Mouse (Mus musculus) lung, embryonic 14.5 days (tissue): ENCODE data around the gene Nmnat2. TPM values are rescaled to one million over a fixed set of nuclear protein-coding genes. Genes with fewer than 3 reads are reported as not detected.

ENCODE experiments used
- ATAC-seq: fragments of 200-750 bp; cut with Nextera tagmentation; 2 replicates; pipeline ENCODE4 v1.8.0; 2017; ENCODE audit warnings: mild to moderate bottlenecking, moderate TSS enrichment, moderate library complexity; ENCODE audit not compliant: insufficient read depth
- DNase-seq: peaks from one replicate; pipeline ENCODE4 v3.0.0-alpha.2; 2015
- H3K27ac ChIP-seq: fragments of 300-500 bp; sonication (generic); 2 replicates; pipeline ENCODE4 v1.5.1; 2014; ENCODE audit warnings: low read depth, mild to moderate bottlenecking, moderate library complexity
- H3K27me3 ChIP-seq: fragments of 300-500 bp; sonication (generic); 2 replicates; pipeline ENCODE4 v1.6.1; 2014; ENCODE audit warnings: low read length, control low read depth; ENCODE audit not compliant: insufficient read depth
- H3K36me3 ChIP-seq: fragments of 300-500 bp; sonication (generic); 2 replicates; pipeline ENCODE4 v1.6.1; 2014; ENCODE audit warnings: control low read depth; ENCODE audit not compliant: insufficient read depth
- H3K4me1 ChIP-seq: fragments of 300-500 bp; sonication (generic); 2 replicates; pipeline ENCODE4 v1.6.1; 2014; ENCODE audit warnings: antibody characterized with exemption, control low read depth; ENCODE audit not compliant: insufficient read depth
- H3K4me2 ChIP-seq: fragments of 300-500 bp; sonication (generic); 2 replicates; pipeline ENCODE4 v1.6.1; 2014; ENCODE audit warnings: mild to moderate bottlenecking
- H3K4me3 ChIP-seq: fragments of 300-500 bp; sonication (generic); 2 replicates; pipeline ENCODE4 v1.5.1; 2014; ENCODE audit warnings: low read depth, low read length
- H3K9ac ChIP-seq: fragments of 300-500 bp; sonication (generic); 2 replicates; pipeline ENCODE4 v1.6.1; 2014
- H3K9me3 ChIP-seq: fragments of 300-500 bp; sonication (generic); 2 replicates; pipeline ENCODE4 v1.6.1; 2016; ENCODE audit warnings: low read depth, low read length, control low read depth
- CTCF ChIP-seq: IDR thresholded peaks from 2 replicates; pipeline ENCODE4 v1.5.1; 2016; ENCODE audit warnings: antibody characterized with exemption, low read depth
- WGBS: fragments of 180-500 bp; shearing (Covaris S2); extraction: QIAGEN DNeasy Blood & Tissue Kit; methylation state at CpG from one replicate; pipeline ENCODE4 v1.1.7; 2014; 5-methylcytosine and 5-hydroxymethylcytosine counted together
- polyA plus RNA-seq: library from polyadenylated mRNA; unstranded; fragments of >200 nt; fragmentation: Nextera tagmentation; extraction: Ambion mirVana; gene quantifications from 2 replicates; pipeline ENCODE4 v1.2.1, GENCODE M21; 2014

Gene Nmnat2
- polyA plus RNA-seq, 1 experiment from 2014 or later, result 3.6 TPM

DNA sequence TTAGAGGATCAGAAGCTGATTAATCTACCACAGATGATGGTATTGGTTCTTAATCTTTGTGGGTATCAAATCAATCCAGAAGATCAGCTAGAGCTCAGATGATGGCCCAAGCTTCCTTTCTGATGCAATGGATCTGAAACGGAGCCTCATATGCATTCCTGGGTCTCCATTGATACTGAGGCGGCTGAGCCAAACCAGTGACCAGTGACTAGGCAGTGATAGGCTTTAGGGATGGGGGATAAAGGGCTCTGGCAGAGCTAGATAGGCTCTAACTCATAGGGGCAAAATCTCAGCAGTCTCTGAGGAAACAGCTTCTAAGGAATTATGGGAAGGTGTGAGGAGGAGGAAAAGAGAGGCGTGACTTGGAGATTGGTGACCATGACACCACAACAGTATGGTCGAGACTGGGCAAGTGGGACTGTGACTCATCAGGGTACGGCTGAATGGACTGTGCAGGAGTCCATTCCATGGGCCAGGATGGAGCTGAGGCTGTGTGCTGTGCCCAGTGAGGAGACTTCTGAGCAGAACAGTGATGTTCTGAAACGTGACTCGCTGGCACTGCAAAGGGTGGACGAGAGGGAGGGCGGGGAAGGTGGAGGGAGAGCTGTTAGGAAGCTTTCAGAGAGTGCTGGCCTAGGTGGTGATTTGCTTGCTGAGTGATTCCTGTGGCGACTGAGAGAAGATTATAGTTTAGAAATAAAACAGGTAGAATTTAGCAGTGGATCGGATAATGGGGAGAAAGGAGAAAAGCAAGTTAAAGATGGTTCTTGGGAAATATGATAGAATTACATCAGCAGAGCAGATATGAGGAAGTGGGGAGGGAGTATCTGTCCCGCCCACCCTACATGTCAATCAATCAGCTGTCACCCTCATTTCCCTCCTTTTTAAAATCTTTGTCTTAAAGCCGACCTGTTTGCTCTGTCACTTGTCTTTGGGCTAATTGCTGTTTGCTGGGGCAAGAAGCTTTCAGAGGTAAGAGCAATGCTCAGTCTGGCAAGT, 55.9 kb downstream of the Nmnat2 start:
- TF ChIP-seq CTCF, result no peak
- no peaks in the 10 kb centered on the region for H3K9me3 ChIP-seq
- peaks cover 12% of the 10 kb centered on the region; the same call in 1 of the 2 replicates for H3K4me1 ChIP-seq
- DNase-seq (no peak), ATAC-seq (no peak)
- 64% methylated on average over 13 of the region's 13 CpGs for WGBS
- H3K27ac ChIP-seq, result no peak overlapping the region
- no peaks in the 10 kb centered on the region for H3K27me3 ChIP-seq
- H3K9ac ChIP-seq, result no peak overlapping the region
- no peak overlapping the region for H3K4me3 ChIP-seq
- no peak overlapping the region for H3K4me2 ChIP-seq
- H3K36me3 ChIP-seq, result no peaks in the 10 kb centered on the region

DNA sequence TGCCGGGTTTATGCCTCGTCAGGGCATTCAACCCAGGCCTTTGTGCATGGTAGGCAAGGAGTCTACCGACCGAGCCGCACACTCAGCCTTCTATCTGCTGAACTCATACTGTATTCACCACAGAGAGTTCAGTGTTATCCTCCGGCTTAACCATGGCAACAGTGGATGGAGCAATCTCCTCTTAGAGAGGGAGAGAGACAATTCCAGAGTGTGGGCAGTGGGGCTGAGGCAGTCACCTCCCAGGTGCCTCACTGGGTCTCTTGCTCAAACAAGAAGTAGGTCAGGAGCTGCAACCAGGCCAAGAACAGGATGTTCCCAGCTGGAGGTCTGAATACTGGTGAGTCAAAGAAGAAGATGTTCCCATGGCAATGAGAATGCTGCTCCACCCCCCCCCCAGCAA, 56.8 kb downstream of the Nmnat2 start:
- H3K36me3 ChIP-seq, result no peaks in the 10 kb centered on the region
- no peaks in the 10 kb centered on the region for H3K27me3 ChIP-seq
- no peaks in the 10 kb centered on the region for H3K9me3 ChIP-seq
- 88% methylated on average over 6 of the region's 6 CpGs for WGBS
- H3K27ac ChIP-seq, result no peak overlapping the region
- H3K4me1 ChIP-seq, result peaks cover 17% of the 10 kb centered on the region
- no peak overlapping the region for H3K4me2 ChIP-seq
- H3K4me3 ChIP-seq, result no peak overlapping the region
- no peak for TF ChIP-seq CTCF
- no peak for DNase-seq
- no peak overlapping the region for H3K9ac ChIP-seq
- no peak for ATAC-seq

DNA sequence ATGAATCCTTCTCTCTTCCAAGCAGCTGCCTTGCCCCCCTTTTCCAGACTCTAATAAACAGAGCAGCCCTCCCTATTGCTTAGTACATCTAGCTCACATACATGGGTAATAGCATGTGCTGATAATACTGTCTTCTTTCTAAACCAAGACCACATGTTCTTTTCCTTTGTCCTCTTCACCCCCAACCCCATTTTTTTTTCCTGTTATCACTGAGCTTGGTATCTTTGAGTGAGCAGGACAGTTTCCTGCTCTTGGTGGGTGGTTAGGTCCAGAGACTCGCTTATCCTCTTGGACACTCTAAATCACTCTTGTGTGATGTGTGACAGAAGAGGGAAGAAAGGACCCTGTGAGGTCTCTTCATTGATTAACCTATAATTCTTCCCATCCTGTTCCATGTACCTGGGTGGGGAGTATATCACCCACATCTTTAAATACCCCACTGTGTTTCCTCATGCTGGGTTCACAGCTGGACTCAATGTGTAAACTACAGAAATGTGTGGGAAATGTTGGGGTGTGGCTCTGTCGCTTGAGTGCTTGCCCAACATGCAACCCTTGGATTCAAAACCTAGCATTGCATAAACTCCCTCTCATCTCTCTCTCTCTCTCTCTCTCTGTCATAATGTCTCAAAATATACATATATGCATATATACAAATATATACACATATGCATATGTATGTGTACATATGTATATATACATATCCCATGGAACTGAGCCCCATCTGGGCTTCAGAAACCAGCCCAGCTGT, 58.9 kb downstream of the Nmnat2 start:
- Histone ChIP-seq H3K9me3 (no peaks in the 10 kb centered on the region), H3K4me2 (no peak overlapping the region), H3K27ac (peak overlapping the region; percentile 91), H3K27me3 (no peaks in the 10 kb centered on the region), H3K4me3 (no peak overlapping the region), H3K4me1 (peaks cover 17% of the 10 kb centered on the region), H3K9ac (no peak overlapping the region), H3K36me3 (no peaks in the 10 kb centered on the region)
- ATAC-seq, result no peak
- 45% methylated on average over 2 of the region's 2 CpGs for WGBS
- DNase-seq, result no peak
- no peak for TF ChIP-seq CTCF

DNA sequence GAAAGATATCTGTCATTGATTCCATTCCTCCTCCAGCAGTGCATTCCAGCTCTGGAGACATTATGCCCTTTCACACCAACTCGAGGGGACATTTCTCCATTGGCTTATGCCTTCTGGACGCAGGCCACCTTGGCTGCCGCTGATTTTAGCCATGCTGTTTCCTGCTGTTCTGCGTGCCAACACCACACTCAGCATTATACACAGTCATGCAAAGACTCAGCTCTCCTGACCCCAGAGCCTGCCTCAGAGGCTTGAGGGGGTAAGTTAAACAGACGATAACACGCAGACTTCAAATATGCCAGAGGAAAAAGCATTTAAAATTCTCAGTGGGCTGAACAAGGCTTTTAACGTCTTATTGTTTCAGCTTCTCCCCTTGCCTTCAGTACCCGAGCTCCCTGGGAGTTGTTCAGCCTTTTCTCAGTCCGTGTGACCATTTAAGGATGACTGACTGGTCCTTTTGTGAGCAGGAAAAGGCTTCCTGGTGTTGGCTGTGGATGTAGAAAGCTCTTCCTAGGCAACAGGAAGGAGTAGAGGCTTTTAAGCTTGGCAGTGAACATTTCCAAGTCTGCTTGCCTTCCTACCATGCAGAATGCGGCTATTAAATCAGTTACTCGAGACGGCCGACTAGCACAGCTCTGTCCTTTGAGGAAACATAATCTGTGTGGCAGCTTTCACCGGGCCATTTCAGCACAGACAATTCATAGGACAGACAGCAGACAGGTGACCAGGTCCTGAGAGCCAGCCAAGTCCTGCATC, 59.8 kb downstream of the Nmnat2 start:
- no peak overlapping the region for H3K9ac ChIP-seq
- no peaks in the 10 kb centered on the region for H3K9me3 ChIP-seq
- H3K4me1 ChIP-seq, result peaks cover 17% of the 10 kb centered on the region
- no peaks in the 10 kb centered on the region for H3K36me3 ChIP-seq
- no peak overlapping the region for H3K4me3 ChIP-seq
- TF ChIP-seq CTCF, result no peak
- peak overlapping the region; percentile 25 for H3K4me2 ChIP-seq
- 25% methylated on average over 14 of the region's 14 CpGs for WGBS
- DNase-seq (peak; percentile 91), ATAC-seq (peak; percentile 92)
- H3K27me3 ChIP-seq, result no peaks in the 10 kb centered on the region
- H3K27ac ChIP-seq, result peak overlapping the region; percentile 91

DNA sequence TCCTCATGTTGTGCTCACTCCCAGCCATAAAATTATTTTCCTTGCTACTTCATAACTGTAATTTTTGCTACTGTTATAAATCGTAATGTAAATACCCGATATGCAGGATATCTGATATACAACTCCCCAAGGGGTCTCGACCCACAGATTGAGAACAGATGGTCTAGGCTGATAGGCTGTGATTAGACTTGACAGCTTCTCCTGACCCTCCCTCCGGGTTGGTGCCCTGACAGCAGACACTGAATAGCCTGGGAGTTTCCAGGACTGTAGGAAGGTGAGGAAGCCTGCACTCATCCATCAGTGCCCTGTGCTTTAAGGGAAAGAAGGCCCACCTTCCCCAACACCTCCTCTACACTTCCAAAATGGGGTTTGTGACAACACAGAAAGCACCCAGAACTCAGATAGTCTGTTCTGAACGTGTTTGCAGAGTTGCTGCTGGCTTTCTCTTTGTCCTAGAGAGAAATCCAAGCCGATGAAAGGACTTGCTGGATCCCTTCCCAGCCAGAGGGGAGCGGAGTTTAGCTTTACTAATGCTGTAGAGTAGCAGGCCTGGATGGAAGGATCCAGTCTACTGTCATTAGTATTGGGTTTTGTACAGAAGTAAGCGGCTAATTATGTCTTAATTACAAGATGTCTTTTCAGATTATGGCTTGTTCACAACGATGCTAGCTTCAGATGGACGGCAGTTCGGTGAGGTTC, 61.8 kb downstream of the Nmnat2 start:
- Histone ChIP-seq H3K4me1 (peaks cover 17% of the 10 kb centered on the region), H3K9ac (no peak overlapping the region), H3K4me2 (no peak overlapping the region), H3K27ac (peak overlapping the region; percentile 6; the same call in 1 of the 2 replicates), H3K36me3 (no peaks in the 10 kb centered on the region), H3K4me3 (no peak overlapping the region), H3K27me3 (no peaks in the 10 kb centered on the region), H3K9me3 (no peaks in the 10 kb centered on the region)
- TF ChIP-seq CTCF, result peak; percentile 17; the same call in 1 of the 2 replicates
- WGBS, result 48% methylated on average over 11 of the region's 11 CpGs
- DNase-seq (peak; percentile 78), ATAC-seq (no peak)

DNA sequence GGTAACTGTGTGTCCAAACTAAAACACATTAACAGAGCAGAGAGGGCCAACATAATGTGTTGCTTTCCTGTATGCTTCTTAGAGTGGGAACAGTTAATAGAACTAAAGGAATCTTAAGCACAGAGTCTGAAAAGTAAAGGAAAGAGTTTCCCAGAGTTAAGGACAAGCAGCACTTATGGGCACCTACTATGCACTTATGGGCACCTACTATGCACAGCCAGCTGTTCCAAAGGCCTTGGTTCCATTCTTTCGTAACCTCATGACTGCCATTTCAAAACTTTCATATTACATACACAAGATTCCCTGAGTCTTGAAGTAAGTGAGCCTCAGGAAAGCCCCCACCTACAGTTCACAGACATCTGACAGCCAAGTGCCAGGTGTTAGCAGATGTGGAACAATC, 64.3 kb downstream of the Nmnat2 start:
- 86% methylated on average over 1 of the region's 1 CpGs for WGBS
- Histone ChIP-seq H3K9me3 (no peaks in the 10 kb centered on the region), H3K4me1 (peaks cover 17% of the 10 kb centered on the region), H3K9ac (no peak overlapping the region), H3K4me3 (no peak overlapping the region), H3K36me3 (no peaks in the 10 kb centered on the region), H3K27ac (no peak overlapping the region), H3K4me2 (no peak overlapping the region), H3K27me3 (no peaks in the 10 kb centered on the region)
- no peak for TF ChIP-seq CTCF
- ATAC-seq (no peak), DNase-seq (no peak)
